Mouse (Mus musculus) erythroblast, embryonic 14.5 days (primary cell): ENCODE data around the gene Ctns. TPM values are rescaled to one million over a fixed set of nuclear protein-coding genes. Genes with fewer than 3 reads are reported as not detected.
A peak's percentile ranks its signal among the peaks of the same experiment; 100 is the strongest.

Source experiments
- H3K27me3 ChIP-seq: 2 replicates; pipeline ENCODE4 v1.6.1; 2012; ENCODE audit warnings: inconsistent platforms; ENCODE audit not compliant: control insufficient read depth
- H3K36me3 ChIP-seq: 2 replicates; pipeline ENCODE4 v1.6.1; 2012; ENCODE audit warnings: mild to moderate bottlenecking, inconsistent platforms; ENCODE audit not compliant: control insufficient read depth
- H3K4me1 ChIP-seq: 2 replicates; pipeline ENCODE4 v1.6.1; 2012; ENCODE audit warnings: inconsistent platforms; ENCODE audit not compliant: control insufficient read depth
- H3K4me3 ChIP-seq: replicated peaks from 2 replicates; pipeline ENCODE3; 2012; ENCODE audit warnings: moderate library complexity, mild to moderate bottlenecking, inconsistent platforms
- H3K9me3 ChIP-seq: 2 replicates; pipeline ENCODE4 v1.6.1; 2012; ENCODE audit warnings: low read length, inconsistent platforms, mixed read lengths; ENCODE audit not compliant: control insufficient read depth
- GATA1 ChIP-seq: IDR thresholded peaks from 2 replicates; pipeline ENCODE4 v1.6.1; 2012; ENCODE audit warnings: low read length, inconsistent platforms, mixed read lengths
- TAL1 ChIP-seq: IDR thresholded peaks from 3 replicates; pipeline ENCODE4 v1.6.1; 2012; ENCODE audit warnings: low read length, inconsistent platforms, mixed read lengths
- polyA plus RNA-seq: library from polyadenylated mRNA; stranded (reverse); fragments of >175 nt; gene quantifications from 2 replicates; pipeline ENCODE4 v1.2.3, GENCODE M21; 2012

Ctns gene
- polyA plus RNA-seq, 1 experiment, result 0.35 TPM

DNA sequence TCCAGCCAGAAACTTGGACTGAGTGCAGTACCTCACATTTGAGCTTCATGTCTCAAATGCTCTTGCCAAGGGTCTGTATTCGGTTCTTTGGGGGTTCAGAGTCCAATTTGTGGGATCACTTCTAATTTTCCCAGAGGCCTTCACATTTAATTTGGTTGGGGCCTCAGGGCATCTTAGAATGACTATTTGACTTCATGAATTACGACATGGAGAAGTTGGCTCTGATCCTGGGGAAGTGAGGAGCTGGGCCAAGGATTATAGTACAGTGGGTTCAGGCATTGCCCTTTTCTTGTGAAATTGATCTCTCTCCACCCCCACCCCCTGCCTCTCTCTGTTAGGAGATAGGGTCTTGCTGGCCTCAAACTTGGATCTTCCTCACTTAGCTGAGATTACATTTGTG, 2.2 kb upstream of the Ctns start:
- no peak for TF ChIP-seq GATA1
- TF ChIP-seq TAL1, result no peak
- Histone ChIP-seq H3K27me3 (no peaks in the 10 kb centered on the region), H3K9me3 (no peaks in the 10 kb centered on the region), H3K4me1 (peaks cover 35% of the 10 kb centered on the region), H3K36me3 (peaks cover under 1% of the 10 kb centered on the region; the same call in 1 of the 2 replicates), H3K4me3 (no peak overlapping the region)

DNA sequence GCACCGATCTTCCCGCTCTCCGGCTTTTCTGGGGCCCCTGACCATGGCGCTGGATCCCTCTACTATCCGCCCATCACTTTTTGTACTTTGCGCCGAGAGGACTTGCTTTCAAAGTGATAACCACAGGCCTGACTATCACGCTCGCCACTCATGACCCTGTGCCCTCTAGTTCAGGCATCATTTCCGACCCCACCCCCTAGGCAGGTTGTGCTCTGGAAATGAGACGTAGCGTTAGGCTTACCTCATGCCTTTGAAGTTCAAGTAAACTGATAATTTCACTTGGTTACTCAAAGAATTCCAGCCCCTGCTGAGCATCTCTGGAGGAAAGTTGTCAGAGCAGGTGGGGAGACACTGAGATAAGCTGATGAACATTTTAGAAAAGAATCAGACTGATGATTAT, 1.0 kb upstream of the Ctns start:
- TF ChIP-seq TAL1 (no peak), GATA1 (no peak)
- Histone ChIP-seq H3K4me1 (peaks cover 35% of the 10 kb centered on the region), H3K4me3 (peak overlapping the region; percentile 78), H3K9me3 (no peaks in the 10 kb centered on the region), H3K27me3 (no peaks in the 10 kb centered on the region), H3K36me3 (peaks cover 10% of the 10 kb centered on the region)

- H3K36me3 ChIP-seq, result peaks cover 10% of the 10 kb centered on the region
- TF ChIP-seq TAL1 (no peak), GATA1 (no peak)
- no peaks in the 10 kb centered on the region for H3K27me3 ChIP-seq
- H3K4me3 ChIP-seq, result peak within 1 kb of the TSS; percentile 78
- no peaks in the 10 kb centered on the region for H3K9me3 ChIP-seq
- H3K4me1 ChIP-seq, result peaks cover 35% of the 10 kb centered on the region
Measured at GRCm38 (mm10) chr11:73199230-73199712, 429 bp upstream of the Ctns start, which contains the start of gene Shpk. Gene Shpk, plus strand, starts transcription at chr11:73199460.

DNA sequence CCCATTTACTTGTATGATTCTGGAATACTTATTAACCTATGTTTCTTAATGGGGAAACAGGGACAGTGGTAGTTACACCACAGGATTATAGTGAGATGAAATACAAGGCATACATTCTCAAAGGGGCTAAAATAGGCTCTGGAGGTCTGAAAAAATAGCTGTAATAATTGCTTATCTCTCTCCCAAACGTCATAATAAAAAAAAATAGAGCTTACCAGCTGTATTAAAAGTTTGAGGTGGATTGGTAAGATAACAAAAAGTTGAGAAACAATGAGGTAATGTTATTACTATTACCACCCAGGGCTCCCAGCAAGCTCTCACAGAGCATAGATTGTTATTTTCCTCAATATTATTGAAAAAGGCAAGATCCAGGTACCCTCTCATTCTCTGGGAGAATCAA, 652 bp downstream of the Ctns start:
- H3K4me1 ChIP-seq, result peaks cover 35% of the 10 kb centered on the region
- peak overlapping the region; percentile 78 for H3K4me3 ChIP-seq
- H3K27me3 ChIP-seq, result no peaks in the 10 kb centered on the region
- peaks cover 10% of the 10 kb centered on the region for H3K36me3 ChIP-seq
- H3K9me3 ChIP-seq, result no peaks in the 10 kb centered on the region
- no peak for TF ChIP-seq GATA1
- TF ChIP-seq TAL1, result no peak

GRCm38 (mm10) chr11:73194444-73194843, 4.4 kb downstream of the Ctns start:
- no peak for TF ChIP-seq TAL1
- no peak for TF ChIP-seq GATA1
- Histone ChIP-seq H3K4me1 (peaks cover 21% of the 10 kb centered on the region), H3K27me3 (no peaks in the 10 kb centered on the region), H3K9me3 (no peaks in the 10 kb centered on the region), H3K4me3 (no peak overlapping the region), H3K36me3 (peaks cover 40% of the 10 kb centered on the region)

DNA sequence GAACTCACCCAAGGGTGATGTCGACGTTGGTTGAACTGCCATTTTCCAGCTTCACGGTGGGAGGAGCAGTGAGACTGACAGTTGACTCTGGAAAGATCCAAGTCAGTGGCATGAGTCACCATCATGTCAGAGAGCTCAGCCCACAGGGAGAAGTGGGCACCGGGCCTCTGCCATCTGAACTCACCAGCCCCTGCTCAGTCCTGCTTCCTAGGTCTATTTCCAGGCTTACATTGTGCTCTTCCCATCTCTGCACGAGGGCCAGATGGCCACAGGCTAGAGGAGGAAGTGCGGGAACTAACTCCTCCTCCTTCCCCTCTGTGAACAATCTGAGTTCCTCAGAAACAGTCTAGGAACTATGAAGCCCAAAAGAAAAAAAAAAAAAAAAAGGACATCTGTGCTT, 5.8 kb downstream of the Ctns start:
- Histone ChIP-seq H3K9me3 (no peaks in the 10 kb centered on the region), H3K4me1 (peaks cover 12% of the 10 kb centered on the region), H3K27me3 (no peaks in the 10 kb centered on the region), H3K36me3 (peaks cover 51% of the 10 kb centered on the region), H3K4me3 (no peak overlapping the region)
- TF ChIP-seq TAL1 (no peak), GATA1 (no peak)

- Histone ChIP-seq H3K4me3 (no peak overlapping the region), H3K9me3 (no peaks in the 10 kb centered on the region), H3K36me3 (peaks cover 73% of the 10 kb centered on the region), H3K27me3 (no peaks in the 10 kb centered on the region), H3K4me1 (peaks cover 6% of the 10 kb centered on the region; the same call in 1 of the 2 replicates)
- TF ChIP-seq TAL1 (no peak), GATA1 (no peak)
Measured at GRCm38 (mm10) chr11:73187231-73187630, 11.6 kb downstream of the Ctns start.

GRCm38 (mm10) chr11:73185872-73186615, 12.8 kb downstream of the Ctns start:
- TF ChIP-seq GATA1 (no peak), TAL1 (no peak)
- no peaks in the 10 kb centered on the region for H3K27me3 ChIP-seq
- no peaks in the 10 kb centered on the region for H3K9me3 ChIP-seq
- no peak overlapping the region for H3K4me3 ChIP-seq
- peaks cover 64% of the 10 kb centered on the region for H3K36me3 ChIP-seq
- peaks cover 6% of the 10 kb centered on the region; the same call in 1 of the 2 replicates for H3K4me1 ChIP-seq

DNA sequence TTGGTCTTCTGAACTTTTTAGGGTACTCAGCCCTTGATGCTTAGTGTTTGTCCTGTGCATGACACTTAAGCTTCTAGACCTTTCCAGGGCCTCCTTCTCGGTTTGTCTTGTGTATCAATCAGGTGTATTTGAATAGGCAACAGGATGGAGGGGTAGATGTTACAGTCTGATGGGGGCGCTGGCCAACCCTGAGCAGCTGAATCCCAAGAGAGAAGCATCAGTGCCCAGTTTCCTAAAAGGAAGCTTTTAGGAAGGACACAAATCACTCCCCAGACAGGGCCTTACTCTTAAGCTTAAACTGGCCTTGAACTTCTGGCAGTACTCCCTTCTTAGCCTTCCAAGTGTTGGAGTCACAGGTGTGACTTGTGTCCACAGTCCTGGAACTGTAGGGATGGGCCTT, 20.9 kb downstream of the Ctns start:
- no peaks in the 10 kb centered on the region for H3K27me3 ChIP-seq
- TF ChIP-seq GATA1 (no peak), TAL1 (no peak)
- H3K9me3 ChIP-seq, result no peaks in the 10 kb centered on the region
- peaks cover 29% of the 10 kb centered on the region for H3K36me3 ChIP-seq
- peak overlapping the region; percentile 99 for H3K4me3 ChIP-seq
- H3K4me1 ChIP-seq, result peaks cover 47% of the 10 kb centered on the region
